Mouse (Mus musculus) heart, embryonic 13.5 days (tissue): ENCODE results near the gene Zdhhc17. TPM values are rescaled to one million over a fixed set of nuclear protein-coding genes. Genes with fewer than 3 reads are reported as not detected.
A peak's percentile ranks its signal among the peaks of the same experiment; 100 is the strongest.

Experiments
- ATAC-seq: fragments of 200-750 bp; cut with Nextera tagmentation; 2 replicates; pipeline ENCODE4 v1.8.0; 2017; ENCODE audit warnings: moderate TSS enrichment; ENCODE audit not compliant: insufficient number of reproducible peaks, low FRiP score, low TSS enrichment; ENCODE audit errors: extremely low read depth
- H3K27ac ChIP-seq: fragments of 300-500 bp; sonication (generic); replicated peaks from 2 replicates; pipeline ENCODE4 v1.5.1; 2015; ENCODE audit warnings: moderate library complexity, mild to moderate bottlenecking, inconsistent platforms
- H3K27me3 ChIP-seq: fragments of 300-500 bp; sonication (generic); replicated peaks from 2 replicates; pipeline ENCODE4 v1.6.1; 2015; ENCODE audit warnings: mild to moderate bottlenecking, inconsistent platforms
- H3K36me3 ChIP-seq: fragments of 300-500 bp; sonication (generic); 2 replicates; pipeline ENCODE4 v1.6.1; 2015; ENCODE audit warnings: mild to moderate bottlenecking, inconsistent platforms
- H3K4me1 ChIP-seq: fragments of 300-500 bp; sonication (generic); 2 replicates; pipeline ENCODE4 v1.6.1; 2015; ENCODE audit warnings: inconsistent platforms
- H3K4me2 ChIP-seq: fragments of 300-500 bp; sonication (generic); 2 replicates; pipeline ENCODE4 v1.6.1; 2015; ENCODE audit warnings: inconsistent platforms, mild to moderate bottlenecking, moderate library complexity
- H3K4me3 ChIP-seq: fragments of 300-500 bp; sonication (generic); 2 replicates; pipeline ENCODE4 v1.5.1; 2015; ENCODE audit warnings: moderate library complexity, mild to moderate bottlenecking, inconsistent platforms
- H3K9ac ChIP-seq: fragments of 300-500 bp; sonication (generic); 2 replicates; pipeline ENCODE4 v1.6.1; 2015; ENCODE audit warnings: inconsistent platforms, mild to moderate bottlenecking, moderate library complexity
- H3K9me3 ChIP-seq: fragments of 300-500 bp; sonication (generic); 2 replicates; pipeline ENCODE4 v1.6.1; 2016; ENCODE audit warnings: inconsistent platforms
- WGBS: fragments of 180-500 bp; shearing (Covaris S2); methylation state at CpG from one replicate; pipeline ENCODE4 v1.1.7; 2015; ENCODE audit warnings: mixed read lengths; 5-methylcytosine and 5-hydroxymethylcytosine counted together
- polyA plus RNA-seq: library from polyadenylated mRNA; unstranded; fragments of >200 nt; fragmentation: Nextera tagmentation; extraction: Ambion mirVana; gene quantifications from 2 replicates; pipeline ENCODE4 v1.2.1, GENCODE M21; 2015

The Zdhhc17 gene
- polyA plus RNA-seq, 1 experiment from 2014 or later, result 15.4 TPM

- Histone ChIP-seq H3K27me3 (no peaks in the 10 kb centered on the region), H3K9ac (no peak overlapping the region), H3K27ac (no peak overlapping the region), H3K9me3 (no peaks in the 10 kb centered on the region), H3K4me2 (no peak overlapping the region), H3K36me3 (no peaks in the 10 kb centered on the region), H3K4me3 (no peak overlapping the region), H3K4me1 (peaks cover 6% of the 10 kb centered on the region)
- ATAC-seq, result no peak
- WGBS, result 70% methylated on average over 6 of the region's 6 CpGs
Measured at GRCm38 (mm10) chr10:111026106-111026505, 16.2 kb upstream of the Zdhhc17 start.

GRCm38 (mm10) chr10:111024746-111025145 is 14.8 kb upstream of the Zdhhc17 start:
- 61% methylated on average over 4 of the region's 4 CpGs for WGBS
- no peak overlapping the region for H3K4me3 ChIP-seq
- H3K9me3 ChIP-seq, result no peaks in the 10 kb centered on the region
- peaks cover 6% of the 10 kb centered on the region; the same call in 1 of the 2 replicates for H3K4me1 ChIP-seq
- ATAC-seq, result no peak
- no peak overlapping the region for H3K27ac ChIP-seq
- no peak overlapping the region for H3K4me2 ChIP-seq
- no peak overlapping the region for H3K9ac ChIP-seq
- no peaks in the 10 kb centered on the region for H3K27me3 ChIP-seq
- no peaks in the 10 kb centered on the region for H3K36me3 ChIP-seq

- H3K27ac ChIP-seq, result no peak overlapping the region
- no peak overlapping the region for H3K4me3 ChIP-seq
- no peak overlapping the region for H3K4me2 ChIP-seq
- no peak overlapping the region for H3K9ac ChIP-seq
- H3K27me3 ChIP-seq, result no peaks in the 10 kb centered on the region
- no peak for ATAC-seq
- 0 out of 2 replicates have a peak, but pooled peaks cover 4% of the 10 kb centered on the region for H3K4me1 ChIP-seq
- H3K9me3 ChIP-seq, result no peaks in the 10 kb centered on the region
- H3K36me3 ChIP-seq, result no peaks in the 10 kb centered on the region
- 67% methylated on average over 17 of the region's 17 CpGs for WGBS
Measured at GRCm38 (mm10) chr10:111014476-111014875, 4.5 kb upstream of the Zdhhc17 start.

GRCm38 (mm10) chr10:111013265-111013664 is 3.3 kb upstream of the Zdhhc17 start:
- 93% methylated on average over 3 of the region's 3 CpGs for WGBS
- H3K27ac ChIP-seq, result no peak overlapping the region
- H3K27me3 ChIP-seq, result no peaks in the 10 kb centered on the region
- no peak overlapping the region for H3K4me3 ChIP-seq
- H3K4me2 ChIP-seq, result no peak overlapping the region
- no peaks in the 10 kb centered on the region for H3K9me3 ChIP-seq
- ATAC-seq, result no peak
- no peak overlapping the region for H3K9ac ChIP-seq
- no peaks in the 10 kb centered on the region for H3K36me3 ChIP-seq
- H3K4me1 ChIP-seq, result peaks cover 10% of the 10 kb centered on the region; the same call in 1 of the 2 replicates

GRCm38 (mm10) chr10:111012496-111013038 is 2.6 kb upstream of the Zdhhc17 start:
- Histone ChIP-seq H3K9ac (no peak overlapping the region), H3K9me3 (no peaks in the 10 kb centered on the region), H3K4me1 (peaks cover 17% of the 10 kb centered on the region), H3K27ac (no peak overlapping the region), H3K4me3 (no peak overlapping the region), H3K36me3 (no peaks in the 10 kb centered on the region), H3K27me3 (no peaks in the 10 kb centered on the region), H3K4me2 (no peak overlapping the region)
- 64% methylated on average over 5 of the region's 5 CpGs for WGBS
- no peak for ATAC-seq

- Histone ChIP-seq H3K9ac (peak overlapping the region; percentile 99), H3K9me3 (no peaks in the 10 kb centered on the region), H3K27ac (peak overlapping the region; percentile 99), H3K36me3 (no peaks in the 10 kb centered on the region), H3K4me2 (peak overlapping the region; percentile 90), H3K4me3 (peak overlapping the region; percentile 95), H3K27me3 (no peaks in the 10 kb centered on the region), H3K4me1 (peaks cover 26% of the 10 kb centered on the region)
- no peak for ATAC-seq
- 6% methylated on average over 14 of the region's 14 CpGs for WGBS
Measured at GRCm38 (mm10) chr10:111011226-111011765, 1.4 kb upstream of the Zdhhc17 start.

GRCm38 (mm10) chr10:111010480-111011225 is 713 bp upstream of the Zdhhc17 start:
- peak overlapping the region; percentile 99 for H3K9ac ChIP-seq
- H3K9me3 ChIP-seq, result no peaks in the 10 kb centered on the region
- WGBS, result under 1% methylated on average over 19 of the region's 19 CpGs
- H3K27me3 ChIP-seq, result no peaks in the 10 kb centered on the region
- no peaks in the 10 kb centered on the region for H3K36me3 ChIP-seq
- peaks cover 33% of the 10 kb centered on the region for H3K4me1 ChIP-seq
- no peak for ATAC-seq
- H3K4me3 ChIP-seq, result peak overlapping the region; percentile 95
- peak overlapping the region; percentile 90 for H3K4me2 ChIP-seq
- H3K27ac ChIP-seq, result peak overlapping the region; percentile 99

- Histone ChIP-seq H3K27ac (peak overlapping the region; percentile 99), H3K4me2 (peak overlapping the region; percentile 90), H3K9ac (peak overlapping the region; percentile 99), H3K4me1 (peaks cover 41% of the 10 kb centered on the region), H3K9me3 (no peaks in the 10 kb centered on the region), H3K4me3 (peak overlapping the region; percentile 95), H3K36me3 (no peaks in the 10 kb centered on the region), H3K27me3 (no peaks in the 10 kb centered on the region)
- WGBS, result under 1% methylated on average over 28 of the region's 28 CpGs
- no peak for ATAC-seq
Measured at GRCm38 (mm10) chr10:111009113-111009640, 763 bp downstream of the Zdhhc17 start.

- Histone ChIP-seq H3K27me3 (no peaks in the 10 kb centered on the region), H3K9me3 (no peaks in the 10 kb centered on the region), H3K4me3 (no peak overlapping the region), H3K27ac (no peak overlapping the region), H3K36me3 (no peaks in the 10 kb centered on the region), H3K4me2 (no peak overlapping the region), H3K4me1 (peaks cover 41% of the 10 kb centered on the region), H3K9ac (no peak overlapping the region)
- WGBS, result 75% methylated on average over 4 of the region's 4 CpGs
- ATAC-seq, result no peak
Measured at GRCm38 (mm10) chr10:111007687-111008086, 2.3 kb downstream of the Zdhhc17 start.

GRCm38 (mm10) chr10:111005611-111006488 is 4.1 kb downstream of the Zdhhc17 start:
- Histone ChIP-seq H3K9me3 (no peaks in the 10 kb centered on the region), H3K4me3 (no peak overlapping the region), H3K4me1 (peaks cover 40% of the 10 kb centered on the region), H3K9ac (peak overlapping the region; percentile 20), H3K27ac (no peak overlapping the region), H3K4me2 (peak overlapping the region; percentile 36), H3K36me3 (no peaks in the 10 kb centered on the region), H3K27me3 (no peaks in the 10 kb centered on the region)
- ATAC-seq, result no peak
- 27% methylated on average over 14 of the region's 14 CpGs for whole genome bisulfite sequencing

GRCm38 (mm10) chr10:111004220-111004619 is 5.7 kb downstream of the Zdhhc17 start:
- no peak for ATAC-seq
- no peak overlapping the region for H3K4me2 ChIP-seq
- peaks cover 3% of the 10 kb centered on the region; the same call in 1 of the 2 replicates for H3K36me3 ChIP-seq
- 91% methylated on average over 6 of the region's 6 CpGs for WGBS
- H3K4me1 ChIP-seq, result peaks cover 40% of the 10 kb centered on the region
- H3K9ac ChIP-seq, result no peak overlapping the region
- H3K27me3 ChIP-seq, result no peaks in the 10 kb centered on the region
- H3K9me3 ChIP-seq, result no peaks in the 10 kb centered on the region
- no peak overlapping the region for H3K27ac ChIP-seq
- no peak overlapping the region for H3K4me3 ChIP-seq
